Mouse (Mus musculus) R1 (cell line): ENCODE data around the gene Krt20.

Experiments
- DNase-seq: peaks from one replicate; pipeline ENCODE4 v3.0.0-alpha.2; 2018; ENCODE audit warnings: low read depth, low spot score

Gene Krt20

DNA sequence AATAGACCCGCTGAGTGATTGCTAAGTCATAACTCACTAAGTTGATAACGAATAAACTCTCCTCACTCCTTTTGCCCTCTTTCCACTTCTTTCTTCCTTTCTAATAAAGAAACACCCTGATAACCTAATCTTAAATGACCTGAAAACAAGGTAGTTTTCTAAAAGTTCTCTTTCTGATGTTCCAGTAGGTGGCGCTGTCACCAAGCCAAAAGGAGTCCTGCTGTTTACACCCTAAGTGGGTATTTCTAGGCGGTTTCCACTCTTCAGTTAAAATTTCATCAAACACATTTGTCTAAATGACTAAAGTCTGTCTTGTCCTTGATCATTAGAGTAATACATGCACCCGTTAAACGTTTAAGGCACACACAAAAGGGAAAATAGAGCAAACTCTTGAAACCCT, 24.7 kb downstream of the Krt20 start:
- DNase-seq = peak; percentile 58

- DNase-seq = no peak
These were observed 31.8 kb downstream of the Krt20 start for GRCm38 (mm10) chr11:99406186-99406585.

GRCm38 (mm10) chr11:99399956-99400549, 37.9 kb downstream of the Krt20 start:
- DNase-seq = no peak

DNA sequence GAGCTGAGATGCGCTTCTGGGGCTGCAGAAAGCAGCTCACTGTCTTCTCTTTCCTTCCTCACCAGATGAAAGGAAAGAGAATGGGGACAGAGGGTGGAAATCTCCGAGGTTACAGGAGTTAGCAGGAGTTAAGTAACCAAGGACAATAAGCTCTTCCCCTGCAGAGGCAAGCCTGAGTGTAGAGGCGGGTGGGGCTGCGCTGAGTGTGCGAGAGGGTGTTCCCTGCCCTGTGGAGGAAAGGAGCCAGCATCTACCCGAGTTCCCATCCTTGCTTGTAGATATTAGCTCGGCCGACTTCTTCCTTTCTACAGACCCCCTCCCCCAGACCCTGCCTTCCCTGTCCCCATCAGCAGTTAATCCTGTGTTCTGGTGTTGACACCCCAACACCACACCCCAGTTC, 39.1 kb downstream of the Krt20 start:
- no peak for DNase-seq

DNA sequence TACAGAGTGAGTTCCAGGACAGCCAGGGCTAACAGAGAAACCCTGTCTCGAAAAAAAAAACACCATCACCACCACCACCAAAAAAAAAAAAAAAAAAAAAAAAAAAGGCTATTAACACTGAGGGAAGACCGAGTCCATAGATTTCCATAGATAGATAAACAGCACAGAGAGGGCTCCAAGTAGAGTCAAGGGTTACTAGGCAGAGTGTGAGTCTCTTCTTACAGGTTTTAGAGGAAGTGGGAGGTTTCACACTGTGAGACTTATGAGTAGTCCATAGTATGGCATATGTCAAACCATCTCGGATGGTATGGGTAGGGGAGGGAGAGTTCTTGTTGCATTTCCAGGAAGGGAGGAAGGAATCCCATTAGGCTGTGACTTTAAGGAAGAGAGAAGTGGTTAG, 39.9 kb downstream of the Krt20 start:
- no peak for DNase-seq

- no peak for DNase-seq
These were observed 41.3 kb downstream of the Krt20 start for GRCm38 (mm10) chr11:99396661-99397060.

DNA sequence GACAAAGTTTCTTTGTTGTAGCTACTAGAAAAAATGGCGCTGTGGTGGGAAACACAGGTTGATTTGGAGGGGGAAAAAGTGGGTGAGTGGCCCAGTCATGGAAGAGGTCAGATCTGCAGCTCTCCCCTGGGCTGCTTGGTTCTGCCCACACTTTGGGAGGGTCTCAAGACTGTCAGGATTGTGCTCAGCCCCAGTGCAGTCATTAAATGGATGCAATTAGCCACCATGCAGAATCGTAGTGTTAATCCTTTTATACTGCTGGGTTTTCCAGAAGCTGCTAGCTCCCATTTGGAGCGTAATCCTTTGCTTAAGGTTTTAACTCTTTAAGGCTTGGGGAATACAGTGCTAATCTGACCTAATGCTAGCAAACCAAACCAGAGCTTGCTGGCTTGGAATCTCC, 41.9 kb downstream of the Krt20 start:
- DNase-seq = no peak

- no peak for DNase-seq
These were observed 45.5 kb downstream of the Krt20 start for GRCm38 (mm10) chr11:99392492-99392891.

- DNase-seq = no peak
These were observed 46.6 kb downstream of the Krt20 start for GRCm38 (mm10) chr11:99391375-99391774.

DNA sequence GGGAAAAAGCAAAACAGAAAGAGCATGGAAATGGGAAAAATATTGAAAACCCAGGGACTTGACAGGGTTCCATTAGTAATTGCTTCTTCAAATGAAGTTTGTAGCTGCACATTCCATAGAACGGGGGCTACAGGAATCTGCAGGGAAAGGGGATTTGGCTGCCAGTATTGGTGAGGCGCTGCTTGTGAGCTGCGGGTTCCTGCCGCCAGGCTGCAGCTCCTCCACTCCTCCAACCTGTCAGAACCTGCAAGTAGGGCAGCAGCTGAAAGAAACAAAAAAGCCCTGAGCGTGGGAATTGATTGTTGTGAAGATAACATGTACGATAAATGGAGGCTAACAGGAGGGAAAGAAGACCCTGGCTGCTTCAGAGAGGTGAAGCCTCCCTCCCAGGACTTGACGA, 47.1 kb downstream of the Krt20 start:
- no peak for DNase-seq

GRCm38 (mm10) chr11:99389264-99389663, 48.7 kb downstream of the Krt20 start, which contains the start of gene Krt10:
Gene Krt10 (minus strand): TSS chr11:99389364.
- peak; percentile 38 for DNase-seq

DNA sequence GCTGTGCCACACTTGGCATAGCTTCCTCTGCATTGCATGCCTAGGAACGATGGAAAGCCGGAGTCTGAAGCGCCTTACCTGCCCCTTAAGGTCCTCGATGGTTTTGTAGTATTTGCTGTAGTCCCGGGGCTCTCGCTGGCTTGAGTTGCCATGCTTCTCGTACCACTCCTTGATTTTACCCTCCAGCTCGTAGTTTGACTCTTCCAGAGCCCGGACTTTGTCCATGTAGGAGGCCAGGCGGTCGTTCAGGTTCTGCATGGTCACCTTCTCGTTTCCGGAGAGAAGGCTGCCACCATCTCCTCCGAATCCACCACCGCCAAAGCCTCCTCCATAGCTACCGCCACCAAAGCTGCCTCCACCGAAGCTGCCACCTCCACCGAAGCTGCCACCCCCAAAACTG, 49.3 kb downstream of the Krt20 start:
- DNase-seq = no peak

DNA sequence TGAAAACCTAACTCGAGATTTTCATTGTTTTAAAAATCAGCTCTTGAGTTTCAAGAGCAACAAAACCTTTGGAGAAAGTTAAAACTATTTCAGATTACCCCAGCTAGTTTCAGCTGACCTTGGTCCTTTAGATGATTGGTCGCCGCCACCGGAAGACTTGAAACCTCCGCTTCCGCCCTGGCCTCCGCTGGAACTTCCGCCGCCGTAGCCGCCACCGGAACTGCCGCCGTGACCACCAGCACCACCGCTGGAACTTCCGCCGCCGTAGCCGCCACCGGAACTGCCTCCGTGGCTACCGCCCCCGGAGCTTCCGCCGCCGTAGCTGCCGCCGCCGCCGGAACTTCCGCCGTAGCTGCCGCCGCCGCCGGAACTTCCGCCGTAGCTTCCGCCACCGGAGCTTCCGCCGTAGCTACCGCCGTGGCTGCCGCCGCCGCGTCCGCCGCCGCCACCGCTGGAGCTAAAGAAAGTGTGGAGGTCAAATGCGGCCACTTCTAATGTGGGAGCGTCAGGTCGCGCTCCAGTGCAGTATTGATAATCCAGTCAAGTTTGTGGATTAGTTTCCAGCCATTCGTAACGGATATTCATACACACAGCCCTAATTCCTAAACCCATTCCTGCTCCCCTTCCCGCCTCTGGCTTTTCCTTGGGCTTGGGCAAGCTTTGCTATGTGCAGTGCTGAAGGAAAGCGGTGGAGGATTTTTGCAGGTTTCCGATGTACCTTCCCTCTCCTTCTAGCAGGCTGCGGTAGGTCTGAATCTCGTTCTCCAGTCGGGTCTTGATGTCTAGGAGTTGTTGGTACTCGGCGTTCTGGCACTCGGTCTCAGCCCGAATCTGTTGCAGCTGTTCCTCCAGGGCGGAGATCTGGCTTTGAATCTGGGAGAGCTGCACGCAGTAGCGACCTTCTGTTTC, 51.9 kb downstream of the Krt20 start:
- peak; percentile 89 for DNase-seq

GRCm38 (mm10) chr11:99379568-99379967, 58.4 kb downstream of the Krt20 start:
- peak; percentile 76 for DNase-seq
